Mouse (Mus musculus) fat pad, adult 2 months (tissue): ENCODE results near the gene Zcrb1.

Experiments
- DNase-seq: peaks from one replicate; pipeline ENCODE4 v3.0.0-alpha.2; 2011; ENCODE audit warnings: low read depth, low spot score; ENCODE audit errors: extremely low read depth

Gene Zcrb1

DNA sequence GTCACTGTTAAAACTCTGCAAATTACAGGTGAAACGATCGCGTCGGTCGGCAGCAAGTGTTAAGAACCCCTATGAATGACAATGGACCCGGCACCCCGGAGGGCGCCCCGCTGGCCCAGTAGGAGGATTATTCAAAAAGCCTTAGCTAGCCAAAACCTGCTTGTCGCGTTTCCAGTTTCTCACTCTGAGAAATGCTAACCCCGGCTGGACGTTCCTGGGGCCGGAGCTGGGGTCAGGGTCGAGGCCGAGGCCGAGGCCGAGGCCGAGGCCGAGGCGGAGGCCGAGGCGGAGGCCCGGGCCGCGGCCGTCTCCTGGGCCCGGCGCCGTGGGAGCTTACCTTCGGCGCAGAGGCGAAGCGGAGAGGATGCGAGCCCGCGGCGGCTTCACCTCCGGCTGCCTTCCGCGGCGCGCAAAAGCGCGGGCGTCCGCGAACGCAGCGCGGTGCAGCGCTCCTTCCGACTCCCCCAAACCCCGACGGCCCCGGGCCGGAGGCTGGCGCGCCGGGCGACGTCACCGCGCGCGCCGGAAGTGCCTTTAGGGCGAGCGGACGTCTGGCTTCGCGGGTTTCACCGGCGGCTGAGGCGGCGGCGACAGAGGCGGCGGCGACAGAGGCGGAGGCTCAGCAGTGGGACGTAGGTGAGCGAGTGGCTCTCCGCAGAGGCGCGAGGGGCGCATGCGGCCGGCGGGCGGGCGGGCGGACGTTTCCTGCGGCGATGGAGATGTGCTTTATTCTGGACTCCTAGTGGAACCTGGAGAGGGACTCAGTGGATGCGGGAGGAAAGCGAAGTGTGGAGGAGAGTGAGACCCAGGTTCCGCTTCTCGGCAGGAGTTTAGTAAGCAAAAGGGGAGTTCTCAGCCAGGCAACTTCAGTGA is at the start of gene Zcrb1, which contains the start of gene Pphln1:
TSS of gene Zcrb1 (minus strand) at position 509 of the 873 bp plus-strand sequence.
TSS of gene Pphln1 (plus strand) at position 525 of the 873 bp plus-strand sequence.
- no peak for DNase-seq

DNA sequence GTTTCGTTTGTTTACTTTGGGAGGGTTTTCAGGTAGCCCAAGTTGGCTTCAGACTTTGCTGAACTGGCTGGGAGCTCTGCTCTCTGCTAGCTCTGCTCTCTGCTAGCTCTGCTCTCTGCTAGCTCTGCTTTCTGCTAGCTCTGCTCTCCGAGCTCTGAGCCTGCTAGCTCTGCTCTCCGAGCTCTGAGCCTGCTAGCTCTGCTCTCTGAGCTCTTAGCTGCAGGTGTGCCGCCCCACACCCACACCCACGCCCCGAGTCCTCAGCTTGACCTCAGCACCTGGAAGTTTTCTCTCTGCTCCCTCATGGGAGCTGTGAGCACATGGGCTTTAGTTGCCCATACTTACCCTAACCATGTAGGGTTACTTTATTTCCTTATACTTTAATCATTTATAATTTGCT is 45.5 kb upstream of the Zcrb1 start:
- DNase-seq, result no peak

DNA sequence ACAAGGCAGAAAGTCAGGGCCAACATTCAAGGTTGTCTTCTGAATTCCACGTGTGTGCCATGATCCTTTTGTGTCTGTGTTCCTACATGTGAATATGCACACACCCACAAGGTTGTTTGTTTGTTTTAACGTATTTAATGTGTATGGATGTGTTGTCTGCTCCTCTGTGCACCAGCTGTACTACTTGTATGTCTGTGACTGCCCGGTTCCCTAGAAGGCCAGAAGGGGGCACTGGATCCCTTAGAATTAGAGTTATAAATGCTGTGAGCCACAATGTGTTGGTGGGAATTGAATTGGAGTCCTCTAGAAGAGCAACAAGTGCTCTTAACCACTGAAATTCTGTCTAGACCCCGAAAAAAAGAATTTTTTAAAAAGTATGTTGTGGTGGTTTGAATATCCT is 44.1 kb upstream of the Zcrb1 start:
- no peak for DNase-seq

DNA sequence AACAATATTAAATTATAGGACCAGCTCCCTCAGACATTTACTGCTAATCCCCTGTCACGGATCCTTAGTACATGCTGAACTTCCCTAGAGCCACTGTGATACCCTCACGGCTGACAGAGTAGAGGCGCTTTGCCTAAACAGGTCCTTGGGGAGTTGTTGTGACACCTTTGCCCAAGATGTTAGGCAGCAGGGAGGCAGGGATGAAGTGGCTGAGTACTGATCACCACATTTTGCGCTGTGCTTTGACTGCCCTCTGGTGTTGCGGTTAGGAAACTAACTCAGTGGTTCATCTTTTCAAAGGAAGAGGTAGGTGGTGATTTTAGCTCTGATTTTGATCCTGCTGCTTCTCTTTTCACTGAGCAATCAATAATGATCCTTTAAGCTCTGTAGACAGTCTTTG is 40.5 kb upstream of the Zcrb1 start:
- DNase-seq, result no peak

DNA sequence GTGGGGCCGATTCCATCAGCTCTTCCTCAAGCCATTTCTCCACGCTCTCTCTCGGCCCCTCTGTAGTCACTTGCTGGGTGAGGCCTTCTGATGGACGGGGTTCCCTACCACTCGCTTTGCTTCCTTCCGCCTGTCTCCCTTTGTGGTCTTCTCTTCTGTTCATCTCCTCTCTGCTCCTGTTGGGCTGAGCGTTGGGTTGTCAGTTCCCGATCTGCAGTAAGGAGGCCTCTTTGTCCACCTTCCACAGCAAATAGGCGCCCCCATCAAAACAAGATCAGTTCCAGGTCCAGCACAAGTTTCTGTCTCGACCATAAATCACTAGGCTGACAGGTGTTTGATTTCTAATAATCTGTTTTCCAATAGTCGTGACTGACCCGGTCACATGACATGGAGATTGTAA is 37.9 kb upstream of the Zcrb1 start:
- DNase-seq, result no peak

DNA sequence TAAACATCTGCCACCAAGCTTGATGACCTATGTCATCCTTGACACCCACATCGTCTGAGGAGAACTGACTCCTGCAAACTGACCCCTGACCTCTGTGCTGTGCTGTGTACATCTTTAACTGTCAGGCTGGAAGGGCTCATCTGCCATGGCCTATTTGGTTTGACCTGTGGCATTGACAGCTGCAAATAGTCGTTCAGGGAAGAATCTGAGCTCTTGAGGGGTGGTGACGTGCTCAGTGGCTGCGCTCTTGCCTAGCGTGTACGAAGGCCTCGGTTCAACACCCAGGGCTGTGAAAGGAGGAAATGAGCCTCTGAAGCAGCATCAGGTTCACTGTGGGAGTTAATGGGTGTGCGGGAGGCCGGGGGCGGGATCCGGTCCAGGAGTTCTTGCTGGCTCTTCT is 35.7 kb upstream of the Zcrb1 start:
- no peak for DNase-seq

DNA sequence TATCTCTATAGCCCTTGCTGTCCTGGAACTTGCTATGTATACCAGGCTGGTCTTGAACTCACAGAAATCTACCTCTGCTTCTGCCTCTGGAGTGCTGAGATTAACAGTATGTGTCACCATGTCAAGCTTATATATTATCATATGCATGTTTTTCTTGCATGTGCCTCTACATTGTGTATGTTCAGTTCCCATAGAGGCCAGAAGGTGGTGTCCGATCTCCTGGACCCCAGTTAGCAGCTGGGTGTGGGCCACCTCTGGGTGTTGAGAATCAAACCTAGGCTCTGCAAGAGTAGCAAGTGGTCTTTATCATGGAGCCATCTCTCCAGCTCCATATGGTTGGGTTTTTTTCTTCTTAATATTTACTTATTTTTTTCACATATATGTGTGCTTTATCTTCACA is 24.4 kb upstream of the Zcrb1 start:
- DNase-seq, result no peak

DNA sequence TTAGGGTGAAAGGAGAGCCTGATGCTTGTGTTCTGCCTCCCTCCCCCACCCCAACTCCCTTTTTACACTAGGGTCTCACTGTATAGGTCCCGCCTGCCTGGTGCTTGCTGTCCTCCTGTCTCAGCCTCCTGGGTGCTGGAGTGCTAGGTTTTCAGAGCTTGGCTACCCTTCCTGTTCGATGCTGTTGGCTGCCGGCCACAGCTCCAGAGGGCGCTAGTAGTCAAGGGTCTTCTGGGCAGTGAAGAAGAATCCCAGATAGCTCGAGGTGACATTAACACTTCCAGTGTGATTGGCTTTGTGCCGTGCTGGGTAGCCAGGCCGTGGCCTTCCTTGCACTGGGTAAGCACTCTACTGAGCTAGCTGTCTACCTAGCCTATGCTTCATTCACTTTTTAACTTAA is 22.5 kb upstream of the Zcrb1 start:
- DNase-seq, result no peak

DNA sequence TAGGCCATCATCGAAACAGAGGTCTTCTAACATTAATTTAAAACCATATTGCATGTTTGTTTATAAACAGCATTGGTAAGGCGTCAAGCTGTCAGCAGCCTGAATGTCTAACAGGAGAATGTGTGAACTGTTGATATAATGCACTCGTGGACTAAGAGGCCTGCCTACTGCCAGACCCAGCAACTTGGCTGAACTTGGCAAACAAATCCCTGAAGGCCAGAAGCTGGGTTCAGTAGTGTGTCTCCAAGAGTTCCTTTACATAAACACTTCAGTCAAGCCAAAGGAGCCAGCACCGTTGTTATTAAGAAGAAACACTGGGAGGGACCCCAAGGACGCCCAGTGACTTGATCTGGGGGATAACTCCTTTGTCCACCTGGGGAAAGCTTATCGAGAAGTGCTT is 18.2 kb upstream of the Zcrb1 start:
- DNase-seq, result no peak

DNA sequence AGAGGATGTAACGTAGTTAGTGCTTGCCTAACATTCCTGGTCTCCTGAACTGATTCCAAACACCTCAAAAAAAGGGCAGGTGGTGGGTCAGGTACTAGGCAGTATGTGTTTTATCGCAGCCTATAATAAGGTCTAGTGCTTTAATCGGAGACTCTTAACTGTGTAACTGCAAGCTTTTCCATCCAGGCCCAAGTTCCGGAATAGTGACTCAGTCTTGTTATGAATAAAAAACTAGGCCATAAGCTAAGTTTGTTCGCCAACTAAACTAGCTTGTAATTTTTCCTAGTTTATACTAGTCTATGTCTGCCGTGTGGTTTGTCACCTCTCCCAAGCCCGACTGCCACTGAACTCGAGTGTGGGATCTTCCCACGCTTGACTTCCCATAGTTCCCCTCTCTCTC is 16.3 kb upstream of the Zcrb1 start:
- no peak for DNase-seq

DNA sequence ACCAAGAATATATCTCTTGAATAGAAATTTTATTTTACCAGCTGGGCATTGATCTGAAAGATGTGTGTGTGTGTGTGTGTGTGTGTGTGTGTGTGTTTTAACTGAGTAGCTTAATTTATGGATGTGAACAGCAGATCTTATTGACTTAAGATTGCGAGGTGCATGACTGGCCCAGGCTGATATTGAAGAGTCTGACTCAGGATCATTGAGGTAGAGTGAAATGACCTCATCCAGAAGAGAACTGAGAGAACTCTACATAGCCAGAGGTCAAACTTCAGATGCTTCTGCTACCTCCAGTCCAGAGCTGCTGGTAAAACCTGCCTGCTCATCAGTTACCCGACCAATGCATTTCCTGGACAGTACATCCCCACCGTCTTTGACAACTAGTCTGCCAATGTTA is 14.3 kb upstream of the Zcrb1 start:
- no peak for DNase-seq

DNA sequence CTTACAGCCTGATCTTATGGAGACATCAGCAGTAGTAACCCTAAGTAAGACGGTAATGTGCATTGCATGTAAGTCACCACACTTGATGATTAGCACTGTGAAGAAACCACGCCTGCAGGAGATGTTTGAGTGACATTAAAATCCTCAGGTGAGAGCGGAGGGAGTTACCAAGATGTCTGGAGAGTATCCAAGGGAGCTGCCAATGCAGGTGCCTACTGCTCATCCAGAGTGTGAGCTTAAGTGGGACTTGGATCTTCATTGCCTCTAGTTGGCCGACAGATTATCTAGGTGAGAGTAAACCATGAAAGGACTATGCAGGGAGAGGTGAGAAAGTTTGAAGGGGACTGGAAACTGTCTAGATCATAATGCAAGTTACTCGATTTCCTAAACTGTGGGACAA is 8.4 kb upstream of the Zcrb1 start:
- peak; percentile 74 for DNase-seq

DNA sequence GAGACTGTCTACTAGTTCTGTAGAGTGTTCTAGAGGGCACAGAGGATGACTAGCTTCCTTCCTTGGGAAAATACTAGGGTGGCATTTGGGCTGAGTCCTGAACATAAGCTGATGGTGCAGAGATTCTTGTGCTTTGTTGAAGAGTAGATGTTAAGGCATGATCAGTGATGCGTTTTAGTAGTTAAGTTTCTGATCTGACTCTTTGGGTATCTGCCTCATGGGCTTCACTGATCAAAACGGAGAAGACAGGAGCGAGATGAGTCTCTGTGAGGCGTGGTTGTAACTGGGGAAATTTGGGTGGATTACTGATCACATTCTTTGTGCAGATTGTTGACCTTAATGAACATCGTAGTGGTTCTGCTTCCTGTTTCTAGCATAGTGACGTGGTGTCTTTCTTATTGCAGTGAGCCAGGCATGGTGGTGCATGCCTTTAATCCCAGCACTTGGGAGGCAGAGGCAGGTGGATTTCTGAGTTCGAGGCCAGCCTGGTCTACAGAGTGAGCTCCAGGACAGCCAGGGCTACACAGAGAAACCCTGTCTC is 7.4 kb upstream of the Zcrb1 start:
- DNase-seq, result no peak

DNA sequence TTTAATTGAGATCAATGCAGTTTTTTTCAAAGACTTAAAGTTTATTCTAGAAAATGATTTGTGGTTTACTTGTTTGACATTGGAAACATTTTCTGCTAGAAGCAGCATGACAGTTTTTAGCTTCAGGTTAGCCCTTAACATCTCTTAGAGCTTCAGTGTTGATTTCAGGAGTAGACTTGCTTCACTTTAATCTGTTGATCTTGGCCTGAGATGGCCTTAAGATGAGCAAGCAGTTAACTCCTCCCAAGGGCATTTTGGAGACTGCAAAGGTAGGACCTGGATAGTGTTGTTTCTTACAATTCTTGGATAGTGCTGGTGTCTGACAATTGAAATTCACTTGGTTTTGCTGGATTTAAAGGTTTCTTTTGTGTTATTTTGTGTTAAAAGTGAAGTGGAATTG is 6.7 kb upstream of the Zcrb1 start:
- peak; percentile 90 for DNase-seq

DNA sequence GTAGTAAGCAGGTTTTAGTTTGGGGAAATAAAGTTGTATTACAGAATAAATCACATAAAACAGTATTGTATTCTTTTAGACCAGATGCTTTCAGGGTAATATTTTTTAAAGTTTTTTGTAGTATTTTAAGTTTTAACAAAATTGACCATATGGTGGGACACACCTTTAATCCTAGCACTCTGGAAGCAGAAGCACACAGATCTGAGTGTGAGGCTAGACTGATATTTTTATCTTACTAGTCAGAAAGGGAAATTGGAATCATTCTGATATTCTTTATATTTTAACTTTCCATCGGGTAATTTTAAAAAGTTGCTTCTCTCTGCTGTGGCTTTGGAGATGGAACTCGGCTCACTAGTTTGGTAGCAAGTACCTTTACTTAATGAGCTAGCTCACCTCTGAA is 4.6 kb upstream of the Zcrb1 start:
- no peak for DNase-seq

DNA sequence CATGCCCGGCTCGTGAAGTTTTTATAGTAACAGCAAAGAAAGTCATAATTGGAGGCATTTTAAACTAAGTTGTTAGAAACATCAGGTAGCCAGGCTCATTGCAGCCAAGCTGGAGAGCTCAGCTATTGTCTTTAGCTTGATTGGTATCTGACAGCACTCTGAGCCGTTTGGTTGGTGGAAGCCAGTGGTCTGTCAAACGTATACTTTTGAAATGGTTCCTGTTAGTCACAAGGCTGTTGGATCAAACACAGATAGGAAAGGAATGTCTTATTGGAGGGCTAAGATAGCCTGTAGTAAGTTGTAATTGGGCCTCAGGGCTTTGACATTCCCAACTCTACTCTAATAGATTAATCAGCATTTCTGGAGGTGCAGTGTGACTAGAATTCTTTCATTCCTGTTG is 3.3 kb upstream of the Zcrb1 start:
- no peak for DNase-seq

DNA sequence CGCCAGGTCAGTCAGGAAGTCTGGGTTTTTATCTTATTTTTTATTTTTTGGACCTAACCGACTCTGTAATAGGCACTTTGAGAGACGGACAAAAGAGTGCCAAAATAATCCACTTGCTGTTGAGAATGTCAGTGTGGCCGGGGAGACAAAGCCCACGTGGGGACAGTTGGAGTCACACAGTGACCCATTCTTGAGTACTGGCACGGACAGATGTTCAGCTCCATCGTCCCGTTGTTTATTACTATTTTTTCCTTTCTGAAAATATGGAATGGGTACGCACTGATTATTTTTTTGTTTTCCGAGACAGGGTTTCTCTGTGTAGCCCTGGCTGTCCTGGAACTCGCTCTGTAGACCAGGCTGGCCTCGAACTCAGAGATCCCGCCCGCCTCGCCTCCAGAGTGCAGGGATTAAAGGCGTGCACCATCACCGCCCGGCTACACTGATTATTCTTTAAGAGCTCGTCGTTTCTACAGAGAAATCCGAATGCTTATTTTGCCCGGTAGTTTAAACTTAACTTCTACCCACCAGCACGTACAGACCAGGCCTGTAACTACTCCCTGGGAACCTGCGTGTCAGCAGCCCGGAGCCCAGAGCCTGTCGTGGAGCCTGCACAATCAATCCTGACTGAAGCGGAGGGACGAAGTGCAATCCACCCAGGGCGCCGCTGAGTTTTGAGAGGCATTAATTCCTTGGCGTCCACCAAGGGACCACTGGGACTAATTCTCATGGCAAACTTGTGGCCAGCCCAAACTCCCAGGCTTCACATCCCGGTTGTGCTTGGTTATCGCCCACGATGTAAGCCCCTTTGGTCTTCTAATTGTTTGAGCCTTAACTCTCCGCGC is 786 bp upstream of the Zcrb1 start:
- DNase-seq, result no peak

DNA sequence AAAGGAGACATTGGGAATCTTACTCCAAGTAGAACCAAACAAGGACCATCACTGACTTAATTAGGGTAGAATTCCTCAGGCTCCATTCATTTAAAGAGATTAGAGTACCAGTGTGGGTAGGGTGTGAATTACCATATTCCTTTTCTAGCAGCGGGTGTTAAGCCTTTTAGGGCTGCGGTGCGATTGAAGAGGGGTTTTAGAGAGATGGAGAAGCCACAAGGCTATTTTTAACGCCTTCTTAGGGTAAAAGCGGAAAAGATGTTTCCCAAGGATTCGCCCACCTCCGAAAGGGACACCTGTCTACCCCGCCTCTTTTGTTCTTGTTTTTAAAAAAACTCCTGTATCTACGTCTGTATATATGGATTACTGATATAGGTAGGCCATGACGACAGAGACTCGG is 865 bp downstream of the Zcrb1 start:
- no peak for DNase-seq

DNA sequence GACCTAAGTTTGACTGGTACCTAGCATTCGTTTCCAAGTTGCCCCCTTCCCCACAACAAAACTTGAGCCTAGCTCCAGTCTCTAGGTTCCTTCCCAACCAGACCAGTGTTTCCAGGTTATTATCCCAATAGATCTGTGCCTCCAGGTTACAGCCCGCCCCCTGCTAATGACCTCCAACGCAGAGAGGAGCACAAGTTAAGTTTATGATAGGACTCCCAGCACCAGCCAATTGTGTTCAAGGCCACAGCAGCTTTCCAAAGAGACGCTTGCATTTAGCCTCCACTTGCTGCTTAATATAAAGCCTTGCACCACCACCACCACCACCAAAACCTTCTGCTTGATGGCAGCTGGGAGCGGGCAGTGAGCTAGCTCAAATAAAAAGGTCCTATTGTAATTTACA is 16.8 kb downstream of the Zcrb1 start:
- DNase-seq, result peak; percentile 70

DNA sequence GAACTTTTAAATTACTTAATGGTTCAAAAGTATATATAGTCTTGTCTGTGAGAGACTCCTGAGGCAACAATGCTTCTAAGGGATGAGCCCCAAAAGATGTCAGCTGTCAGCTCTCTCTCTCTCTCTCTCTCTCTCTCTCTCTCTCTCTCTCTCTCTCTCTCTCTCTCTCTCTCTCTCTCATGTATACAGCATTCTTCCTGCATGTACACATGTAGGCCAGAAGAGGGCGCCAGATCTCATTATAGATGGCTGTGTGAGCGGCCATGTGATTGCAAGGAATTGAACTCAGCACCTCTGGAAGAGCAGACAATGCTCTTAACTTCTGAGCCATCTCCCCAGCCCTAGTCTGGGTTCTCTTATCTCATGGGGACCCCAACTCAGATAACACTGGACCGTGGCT is 19.0 kb downstream of the Zcrb1 start:
- DNase-seq, result no peak

DNA sequence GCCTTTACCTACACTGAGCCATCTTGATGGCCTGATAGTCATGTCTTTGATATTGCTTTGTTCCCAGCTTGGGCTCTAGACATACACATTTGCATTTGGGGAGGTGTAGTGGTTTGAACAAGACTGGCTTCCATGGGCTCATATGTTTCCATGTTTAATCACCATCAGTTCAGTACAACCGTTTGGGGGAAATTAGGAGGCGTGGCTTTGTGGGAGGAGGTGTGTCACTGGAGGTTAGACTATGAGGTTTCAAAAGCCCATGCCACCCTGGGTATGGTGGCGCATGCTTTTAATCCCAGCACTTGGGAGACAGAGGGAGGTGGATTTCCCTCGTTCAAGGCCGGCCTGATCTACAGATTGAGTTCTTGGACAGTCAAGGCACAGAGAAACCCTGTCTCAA is 22.4 kb downstream of the Zcrb1 start:
- DNase-seq, result no peak
